Comparison of ENCODE assay signal across 8 mouse cellular contexts in genomic region chr17:33826850-33827249, GRCm38 (mm10). TPM values are rescaled to one million over a fixed set of nuclear protein-coding genes. Genes with fewer than 3 reads are reported as not detected.
A peak's percentile ranks its signal among the peaks of the same experiment; 100 is the strongest.
DNase-seq lines count a peak whose midpoint lies in the region; ATAC-seq and TF ChIP-seq lines count a peak whose summit lies in the region.

No protein-coding gene starts in this region.

- peak; percentile 70 to 92 for DNase-seq in adrenal gland, adult (ENCODE audit: inconsistent age in 2 of 2, low spot score in 1 of 2)
- no peak for DNase-seq in adrenal gland, adult 8-10 months
- peak; percentile 90 for DNase-seq in 3T3-L1 (ENCODE audit: low read depth, low spot score)
- peak; percentile 77 to 81 for DNase-seq in kidney, postnatal 25 days
- peak; percentile 92 for DNase-seq in lung, embryonic 14.5 days

- no peaks in the 10 kb centered on the region for H3K9me3 ChIP-seq in lung, embryonic 14.5 days (ENCODE audit: low read depth, low read length)

- H3K9ac ChIP-seq in lung, embryonic 14.5 days: no peak overlapping the region

- H3K4me1 ChIP-seq in bone marrow, adult 2 months (ENCODE audit: control insufficient read depth, insufficient read depth, low read length): peaks cover 3% of the 10 kb centered on the region; the same call in 1 of the 2 replicates
- no peaks in the 10 kb centered on the region; the same call in none of the 2 replicates for H3K4me1 ChIP-seq in embryonic fibroblast, embryonic 13.5 days (ENCODE audit: control insufficient read depth, insufficient read depth, low read length)
- H3K4me1 ChIP-seq in lung, embryonic 14.5 days (ENCODE audit: insufficient read depth): no peaks in the 10 kb centered on the region
- peaks cover 17% of the 10 kb centered on the region for H3K4me1 ChIP-seq in small intestine, adult 2 months (ENCODE audit: control insufficient read depth, insufficient read depth, insufficient read length, low read length)

- TF ChIP-seq POLR2A in bone marrow, adult 2 months (IDR thresholded peaks at IDR 0.05; ENCODE audit: borderline replicate concordance, control insufficient read depth, low read depth, low read length): no peak
- no peak for TF ChIP-seq POLR2A in embryonic fibroblast, embryonic 13.5 days (IDR thresholded peaks at IDR 0.05; ENCODE audit: low read depth, low read length)
- TF ChIP-seq POLR2A in small intestine, adult 2 months (IDR thresholded peaks at IDR 0.05; ENCODE audit: low read depth, low read length): no peak

- no peak overlapping the region for H3K27ac ChIP-seq in bone marrow, adult 2 months (ENCODE audit: control insufficient read depth, insufficient read depth, low read depth, low read length, poor library complexity)
- H3K27ac ChIP-seq in embryonic fibroblast, embryonic 13.5 days (ENCODE audit: insufficient read depth, low read length): no peak overlapping the region
- no peak overlapping the region for H3K27ac ChIP-seq in lung, embryonic 14.5 days (ENCODE audit: low read depth)
- no peak overlapping the region for H3K27ac ChIP-seq in small intestine, adult 2 months (ENCODE audit: insufficient read depth, low read depth, low read length)

- H3K36me3 ChIP-seq in lung, embryonic 14.5 days (ENCODE audit: insufficient read depth): peaks cover 53% of the 10 kb centered on the region
- peaks cover 39% of the 10 kb centered on the region for H3K36me3 ChIP-seq in small intestine, adult 2 months (ENCODE audit: control insufficient read depth, insufficient read depth, low read length)

- peak; percentile 79 for TF ChIP-seq CTCF in bone marrow, adult 2 months (IDR thresholded peaks at IDR 0.05; ENCODE audit: control insufficient read depth, insufficient read depth, low read length)
- 0 out of 2 replicates have a peak, but pooled peaks have one; percentile 41 for TF ChIP-seq CTCF in embryonic fibroblast, embryonic 13.5 days (IDR thresholded peaks at IDR 0.05; ENCODE audit: borderline replicate concordance, insufficient read depth, low read length)
- TF ChIP-seq CTCF in lung, embryonic 14.5 days (IDR thresholded peaks at IDR 0.05; ENCODE audit: low read depth): peak; percentile 94
- peak; percentile 70; the same call in 1 of the 2 replicates for TF ChIP-seq CTCF in small intestine, adult 2 months (IDR thresholded peaks at IDR 0.05; ENCODE audit: extremely low read depth, insufficient read length, insufficient replicate concordance, low read depth, low read length)

- under 1% methylated on average over 3 of the region's 3 CpGs for WGBS in bone marrow, adult 2 months
- 0% methylated on average over 3 of the region's 3 CpGs for WGBS in lung, embryonic 14.5 days
- 0% methylated on average over 3 of the region's 3 CpGs for WGBS in small intestine, adult 2 months

- no peaks in the 10 kb centered on the region for H3K27me3 ChIP-seq in lung, embryonic 14.5 days (ENCODE audit: insufficient read depth, low read length)
- no peaks in the 10 kb centered on the region for H3K27me3 ChIP-seq in small intestine, adult 2 months (ENCODE audit: control insufficient read depth, insufficient read depth, low read length)

- ATAC-seq in lung, embryonic 14.5 days (ENCODE audit: insufficient read depth): no peak

- no peak overlapping the region for H3K4me3 ChIP-seq in bone marrow, adult 2 months (replicated peaks; ENCODE audit: control insufficient read depth, low read depth, low read length)
- H3K4me3 ChIP-seq in embryonic fibroblast, embryonic 13.5 days (ENCODE audit: insufficient read depth, low read length): no peak overlapping the region
- H3K4me3 ChIP-seq in lung, embryonic 14.5 days (ENCODE audit: low read depth, low read length): no peak overlapping the region
- no peak overlapping the region for H3K4me3 ChIP-seq in small intestine, adult 2 months (ENCODE audit: low read depth, low read length)

- H3K4me2 ChIP-seq in lung, embryonic 14.5 days: no peak overlapping the region

RNA-seq across cellular contexts. Expression of gene Ndufa7, which starts 2.5 kb away (rescaled TPM):
- 100 to 1,000 TPM; 371 to 504 (median 430) TPM for total RNA-seq in adrenal gland, adult 8-10 months (2022)
- 68.0 and 157 TPM in 2 replicates for polyA plus RNA-seq in bone marrow, adult 2 months (2011; ENCODE audit: insufficient read depth, insufficient read length, low replicate concordance, missing spikeins)
- polyA plus RNA-seq in embryonic fibroblast, embryonic 13.5 days (2011; ENCODE audit: insufficient read length, low read depth, missing spikeins): 212 and 232 TPM in 2 replicates
- 470 and 474 TPM in 2 replicates for polyA plus RNA-seq in lung, embryonic 14.5 days (2014; fragmentation: Nextera tagmentation; extraction: Ambion mirVana)
- 337 and 417 TPM in 2 replicates for polyA plus RNA-seq in small intestine, adult 2 months (2012; rRNA removed)

RNA-seq across cellular contexts. Expression of gene Rps28, which starts 2.5 kb away (rescaled TPM):
- 1,000 to 10,000 TPM; 1,538 to 1,820 (median 1,607) TPM for total RNA-seq in adrenal gland, adult 8-10 months (2022)
- polyA plus RNA-seq in bone marrow, adult 2 months (2011; ENCODE audit: insufficient read depth, insufficient read length, low replicate concordance, missing spikeins): 900 and 1,879 TPM in 2 replicates
- 2,068 and 2,223 TPM in 2 replicates for polyA plus RNA-seq in embryonic fibroblast, embryonic 13.5 days (2011; ENCODE audit: insufficient read length, low read depth, missing spikeins)
- 1,180 and 1,276 TPM in 2 replicates for polyA plus RNA-seq in lung, embryonic 14.5 days (2014; fragmentation: Nextera tagmentation; extraction: Ambion mirVana)
- polyA plus RNA-seq in small intestine, adult 2 months (2012; rRNA removed): 296 and 444 TPM in 2 replicates

RNA-seq across cellular contexts. Expression of gene Cd320, which starts 16.0 kb away (rescaled TPM):
- 10 to 100 TPM; 29.5 to 63.3 (median 37.6) TPM for total RNA-seq in adrenal gland, adult 8-10 months (2022)
- polyA plus RNA-seq in bone marrow, adult 2 months (2011; ENCODE audit: insufficient read depth, insufficient read length, low replicate concordance, missing spikeins): 2.8 and 4.6 TPM in 2 replicates
- 15.8 and 20.3 TPM in 2 replicates for polyA plus RNA-seq in embryonic fibroblast, embryonic 13.5 days (2011; ENCODE audit: insufficient read length, low read depth, missing spikeins)
- 71.1 and 76.3 TPM in 2 replicates for polyA plus RNA-seq in lung, embryonic 14.5 days (2014; fragmentation: Nextera tagmentation; extraction: Ambion mirVana)
- polyA plus RNA-seq in small intestine, adult 2 months (2012; rRNA removed): 14.9 and 22.1 TPM in 2 replicates

RNA-seq across cellular contexts. Expression of gene Kank3, which starts 16.5 kb away (rescaled TPM):
- total RNA-seq in adrenal gland, adult 8-10 months (2022): 100 to 1,000 TPM in 3 of 4 experiments, 10 to 100 TPM in 1; 69.8 to 130 (median 111) TPM
- polyA plus RNA-seq in bone marrow, adult 2 months (2011; ENCODE audit: insufficient read depth, insufficient read length, low replicate concordance, missing spikeins): 23.0 and 52.7 TPM in 2 replicates
- 5.6 and 6.1 TPM in 2 replicates for polyA plus RNA-seq in embryonic fibroblast, embryonic 13.5 days (2011; ENCODE audit: insufficient read length, low read depth, missing spikeins)
- 65.1 and 65.4 TPM in 2 replicates for polyA plus RNA-seq in lung, embryonic 14.5 days (2014; fragmentation: Nextera tagmentation; extraction: Ambion mirVana)
- 20.6 and 21.1 TPM in 2 replicates for polyA plus RNA-seq in small intestine, adult 2 months (2012; rRNA removed)

RNA-seq across cellular contexts. Expression of gene Angptl4, which starts 45.2 kb away (rescaled TPM):
- total RNA-seq in adrenal gland, adult 8-10 months (2022): 10 to 100 TPM; 37.2 to 78.4 (median 46.3) TPM
- polyA plus RNA-seq in bone marrow, adult 2 months (2011; ENCODE audit: insufficient read depth, insufficient read length, low replicate concordance, missing spikeins): 3.4 and 7.4 TPM in 2 replicates
- polyA plus RNA-seq in embryonic fibroblast, embryonic 13.5 days (2011; ENCODE audit: insufficient read length, low read depth, missing spikeins): 9.1 and 11.7 TPM in 2 replicates
- 31.9 and 35.4 TPM in 2 replicates for polyA plus RNA-seq in lung, embryonic 14.5 days (2014; fragmentation: Nextera tagmentation; extraction: Ambion mirVana)
- 14.7 and 57.3 TPM in 2 replicates for polyA plus RNA-seq in small intestine, adult 2 months (2012; rRNA removed)

Comparison
In these comparisons a context has a peak if more than half of its experiments do, and no peak if none do; other contexts are left out.
1. CTCF ChIP-seq: peak in every context shown above with its lines; median percentile 94 in lung, embryonic 14.5 days; 79 in bone marrow, adult 2 months; 70 in small intestine, adult 2 months; 41 in embryonic fibroblast, embryonic 13.5 days.